Mouse (Mus musculus) MEL (cell line): ENCODE data around the gene Samd7. TPM values are rescaled to one million over a fixed set of nuclear protein-coding genes. Genes with fewer than 3 reads are reported as not detected.

ENCODE experiments used
- DNase-seq: peaks from one replicate; pipeline ENCODE4 v3.0.0; 2011; ENCODE audit warnings: low read depth, low spot score
- H3K27ac ChIP-seq: 2 replicates; pipeline ENCODE4 v1.5.1; 2012; ENCODE audit warnings: low read depth, mild to moderate bottlenecking, control low read depth, low read length, moderate library complexity; ENCODE audit not compliant: control insufficient read depth
- H3K27me3 ChIP-seq, 2 experiments: fragments of 150-350 bp in 1 of 2; sonication (generic) in 1 of 2; 2 replicates each; pipeline ENCODE4 v1.6.1; 2012; ENCODE audit warnings: low read length in 2 of 2, mild to moderate bottlenecking in 2 of 2, improper control_type of control experiment in 1 of 2, moderate library complexity in 1 of 2; ENCODE audit not compliant: insufficient read depth in 2 of 2, control insufficient read depth in 1 of 2
- H3K36me3 ChIP-seq, 2 experiments: 2 replicates each; pipeline ENCODE4 v1.6.1; 2012 to 2014; ENCODE audit warnings: low read length in 2 of 2, improper control_type of control experiment in 1 of 2, inconsistent platforms in 1 of 2, mild to moderate bottlenecking in 1 of 2; ENCODE audit not compliant: insufficient read depth in 2 of 2, control insufficient read depth in 1 of 2
- H3K4me1 ChIP-seq, 2 experiments: fragments of 150-350 bp in 1 of 2; sonication (generic) in 1 of 2; 2 replicates each; pipeline ENCODE4 v1.6.1; 2012; ENCODE audit warnings: low read length in 2 of 2, improper control_type of control experiment in 1 of 2, mild to moderate bottlenecking in 1 of 2; ENCODE audit not compliant: insufficient read depth in 2 of 2, control insufficient read depth in 1 of 2
- H3K4me3 ChIP-seq, 2 experiments: fragments of 150-350 bp in 1 of 2; sonication (generic) in 1 of 2; 2 replicates each; pipeline ENCODE4 v1.5.1; 2012; ENCODE audit warnings: low read depth in 2 of 2, low read length in 2 of 2, mild to moderate bottlenecking in 2 of 2, moderate library complexity in 2 of 2, control low read depth in 1 of 2, improper control_type of control experiment in 1 of 2; ENCODE audit not compliant: control insufficient read depth in 1 of 2, insufficient read depth in 1 of 2
- H3K79me2 ChIP-seq: 2 replicates; pipeline ENCODE4 v1.6.1; 2012; ENCODE audit warnings: mild to moderate bottlenecking, low read length, moderate library complexity; ENCODE audit not compliant: control insufficient read depth, poor library complexity, insufficient read depth
- H3K9ac ChIP-seq: 2 replicates; pipeline ENCODE4 v1.6.1; 2012; ENCODE audit warnings: low read depth, mild to moderate bottlenecking, control low read depth, low read length, moderate library complexity; ENCODE audit not compliant: control insufficient read depth, poor library complexity, severe bottlenecking
- H3K9me3 ChIP-seq: fragments of 150-350 bp; sonication (generic); replicated peaks from 2 replicates; pipeline ENCODE4 v1.6.1; 2012; ENCODE audit warnings: mild to moderate bottlenecking, low read length, improper control_type of control experiment, moderate library complexity; ENCODE audit not compliant: insufficient read depth
- BHLHE40 ChIP-seq: IDR thresholded peaks from 2 replicates; pipeline ENCODE4 v1.6.1; 2012; ENCODE audit warnings: low read depth, mild to moderate bottlenecking, inconsistent platforms, low read length, improper control_type of control experiment, borderline replicate concordance
- ELF1 ChIP-seq: IDR thresholded peaks from 2 replicates; pipeline ENCODE4 v1.6.1; 2014; ENCODE audit warnings: low read depth, mild to moderate bottlenecking, inconsistent platforms, low read length, improper control_type of control experiment, moderate library complexity
- EP300 ChIP-seq, 2 experiments: IDR thresholded peaks; 2 replicates each; pipeline ENCODE4 v1.6.1; 2011; ENCODE audit warnings: improper control_type of control experiment in 2 of 2, low read length in 2 of 2, low read depth in 1 of 2, mild to moderate bottlenecking in 1 of 2
- ETS1 ChIP-seq: IDR thresholded peaks from 2 replicates; pipeline ENCODE4 v1.6.1; 2012; ENCODE audit warnings: low read depth, mild to moderate bottlenecking, inconsistent platforms, low read length, improper control_type of control experiment, moderate library complexity
- HCFC1 ChIP-seq: IDR thresholded peaks from 2 replicates; pipeline ENCODE4 v1.6.1; 2012; ENCODE audit warnings: low read depth, mild to moderate bottlenecking, inconsistent platforms, low read length, improper control_type of control experiment, moderate library complexity
- JUND ChIP-seq: IDR thresholded peaks from 2 replicates; pipeline ENCODE4 v1.6.1; 2011; ENCODE audit warnings: low read depth, mild to moderate bottlenecking, improper control_type of control experiment, low read length
- KAT2A ChIP-seq: conservative IDR thresholded peaks from 2 replicates; pipeline ENCODE4 v1.6.1; 2012; ENCODE audit warnings: low read depth, low read length, improper control_type of control experiment, inconsistent platforms
- MAFK ChIP-seq: IDR thresholded peaks from 2 replicates; pipeline ENCODE4 v1.6.1; 2011; ENCODE audit warnings: low read depth, mild to moderate bottlenecking, low read length, improper control_type of control experiment, borderline replicate concordance
- MAX ChIP-seq: IDR thresholded peaks from 2 replicates; pipeline ENCODE4 v1.6.1; 2011; ENCODE audit warnings: low read length, improper control_type of control experiment
- MEF2A ChIP-seq: IDR thresholded peaks from 2 replicates; pipeline ENCODE4 v1.6.1; 2014; ENCODE audit warnings: low read depth, mild to moderate bottlenecking, inconsistent platforms, low read length, improper control_type of control experiment; ENCODE audit not compliant: poor library complexity, insufficient replicate concordance, severe bottlenecking; ENCODE audit errors: extremely low read depth
- MXI1 ChIP-seq: IDR thresholded peaks from 2 replicates; pipeline ENCODE4 v1.6.1; 2011; ENCODE audit warnings: mild to moderate bottlenecking, low read depth, low read length, improper control_type of control experiment
- MYB ChIP-seq: IDR thresholded peaks from 2 replicates; pipeline ENCODE4 v1.6.1; 2011; ENCODE audit warnings: mild to moderate bottlenecking, low read depth, low read length, improper control_type of control experiment
- MYC ChIP-seq: IDR thresholded peaks from 2 replicates; pipeline ENCODE4 v1.6.1; 2011; ENCODE audit warnings: low read depth, mild to moderate bottlenecking, low read length, improper control_type of control experiment, moderate library complexity
- NRF1 ChIP-seq: IDR thresholded peaks from 2 replicates; pipeline ENCODE4 v1.6.1; 2014; ENCODE audit warnings: low read depth, mild to moderate bottlenecking, inconsistent platforms, low read length, improper control_type of control experiment, moderate library complexity; ENCODE audit not compliant: poor library complexity, insufficient read depth, severe bottlenecking
- POLR2A ChIP-seq, 2 experiments: IDR thresholded peaks; 2 replicates each; pipeline ENCODE4 v1.6.1; 2011 to 2012; ENCODE audit warnings: low read length in 2 of 2, mild to moderate bottlenecking in 2 of 2, control low read depth in 1 of 2, improper control_type of control experiment in 1 of 2, low read depth in 1 of 2, moderate library complexity in 1 of 2; ENCODE audit not compliant: control insufficient read depth in 1 of 2, insufficient read depth in 1 of 2, poor library complexity in 1 of 2
- POLR2AphosphoS2 ChIP-seq: IDR thresholded peaks from 2 replicates; pipeline ENCODE4 v1.6.1; 2011; ENCODE audit warnings: low read length, improper control_type of control experiment
- POLR2AphosphoS5 ChIP-seq: IDR thresholded peaks from 2 replicates; pipeline ENCODE4 v1.6.1; 2012; ENCODE audit warnings: low read depth, borderline replicate concordance, mild to moderate bottlenecking, inconsistent platforms, low read length, moderate library complexity, mixed read lengths
- RCOR1 ChIP-seq: IDR thresholded peaks from 2 replicates; pipeline ENCODE4 v1.6.1; 2012; ENCODE audit warnings: low read depth, mild to moderate bottlenecking, inconsistent platforms, low read length, improper control_type of control experiment
- SMC3 ChIP-seq: IDR thresholded peaks from 2 replicates; pipeline ENCODE4 v1.6.1; 2011; ENCODE audit warnings: low read depth, low read length, improper control_type of control experiment
- TAL1 ChIP-seq: IDR thresholded peaks from 2 replicates; pipeline ENCODE4 v1.6.1; 2012; ENCODE audit warnings: mild to moderate bottlenecking, inconsistent platforms, low read length, moderate library complexity, mixed read lengths
- TBP ChIP-seq: IDR thresholded peaks from 2 replicates; pipeline ENCODE4 v1.8.0; 2011; ENCODE audit warnings: low read depth, low read length, improper control_type of control experiment
- TCF12 ChIP-seq: IDR thresholded peaks from 2 replicates; pipeline ENCODE4 v1.6.1; 2014; ENCODE audit warnings: low read depth, mild to moderate bottlenecking, inconsistent platforms, low read length, improper control_type of control experiment, moderate library complexity
- UBTF ChIP-seq: IDR thresholded peaks from 2 replicates; pipeline ENCODE4 v1.6.1; 2012; ENCODE audit warnings: low read depth, mild to moderate bottlenecking, inconsistent platforms, low read length, improper control_type of control experiment, moderate library complexity, borderline replicate concordance; ENCODE audit not compliant: insufficient read depth
- USF1 ChIP-seq: IDR thresholded peaks from 2 replicates; pipeline ENCODE4 v1.6.1; 2014; ENCODE audit warnings: low read depth, mild to moderate bottlenecking, inconsistent platforms, low read length, improper control_type of control experiment, moderate library complexity
- USF2 ChIP-seq, 2 experiments: IDR thresholded peaks; 2 replicates each; pipeline ENCODE4 v1.6.1; 2011 to 2012; ENCODE audit warnings: improper control_type of control experiment in 2 of 2, low read length in 2 of 2, borderline replicate concordance in 1 of 2, inconsistent platforms in 1 of 2, low read depth in 1 of 2, mild to moderate bottlenecking in 1 of 2; ENCODE audit not compliant: insufficient read depth in 1 of 2
- ZKSCAN1 ChIP-seq: IDR thresholded peaks from 2 replicates; pipeline ENCODE4 v1.6.1; 2012; ENCODE audit warnings: low read depth, mild to moderate bottlenecking, inconsistent platforms, low read length, improper control_type of control experiment, moderate library complexity
- polyA plus RNA-seq, 2 experiments: library from polyadenylated mRNA; stranded (reverse) in 1 of 2; unstranded in 1 of 2; fragments of >175 nt in 1 of 2; fragments of >200 nt in 1 of 2; gene quantifications; 2 replicates each; pipeline versions ENCODE4 v1.2.1 to v1.2.4; 2012; ENCODE audit warnings: low replicate concordance in 2 of 2, low read depth in 1 of 2; ENCODE audit not compliant: insufficient read length in 2 of 2, insufficient read depth in 1 of 2, missing spikeins in 1 of 2
- total RNA-seq: library from RNA; depleted of rRNA; stranded (reverse); fragments of 300-350 nt; gene quantifications from 2 replicates; pipeline ENCODE4 v1.2.3, GENCODE M21; 2012

The Samd7 gene
- total and polyA plus RNA-seq, 3 experiments: not detected

- no peaks in the 10 kb centered on the region for H3K79me2 ChIP-seq
- no peaks in the 10 kb centered on the region for H3K27me3 ChIP-seq
- peak overlapping the region; percentile 54 for H3K9ac ChIP-seq
- H3K4me1 ChIP-seq: peaks cover 7 to 18% of the 10 kb centered on the region in 2 experiments
- no peak for DNase-seq
- H3K27ac ChIP-seq: peak overlapping the region; percentile 83
- no peak for TF ChIP-seq HCFC1
- TF ChIP-seq TCF12: peak; percentile 53; the same call in 1 of the 2 replicates
- peak; percentile 50; the same call in 1 of the 2 replicates for TF ChIP-seq MAX
- TF ChIP-seq JUND: no peak
- peak; percentile 55; the same call in 1 of the 2 replicates for TF ChIP-seq TAL1
- peak; percentile 26; the same call in 1 of the 2 replicates for TF ChIP-seq MXI1
- TF ChIP-seq EP300 (IDR thresholded peaks at IDR 0.05; ENCODE audit: low read depth in 1 of 2, low read length in 2 of 2): peak; percentile 40 to 43
- 0 out of 2 replicates have a peak, but pooled peaks have one; percentile 23 for TF ChIP-seq USF1
- TF ChIP-seq UBTF: no peak
- H3K36me3 ChIP-seq: peaks cover 0 to 12% of the 10 kb centered on the region in 2 experiments; a peak in 2 of 4 replicates
- H3K9me3 ChIP-seq: no peaks in the 10 kb centered on the region
- H3K4me3 ChIP-seq: peak overlapping the region; percentile 60 to 86
These were observed 18.8 kb downstream of the Samd7 start for GRCm38 (mm10) chr3:30764877-30765276.

DNA sequence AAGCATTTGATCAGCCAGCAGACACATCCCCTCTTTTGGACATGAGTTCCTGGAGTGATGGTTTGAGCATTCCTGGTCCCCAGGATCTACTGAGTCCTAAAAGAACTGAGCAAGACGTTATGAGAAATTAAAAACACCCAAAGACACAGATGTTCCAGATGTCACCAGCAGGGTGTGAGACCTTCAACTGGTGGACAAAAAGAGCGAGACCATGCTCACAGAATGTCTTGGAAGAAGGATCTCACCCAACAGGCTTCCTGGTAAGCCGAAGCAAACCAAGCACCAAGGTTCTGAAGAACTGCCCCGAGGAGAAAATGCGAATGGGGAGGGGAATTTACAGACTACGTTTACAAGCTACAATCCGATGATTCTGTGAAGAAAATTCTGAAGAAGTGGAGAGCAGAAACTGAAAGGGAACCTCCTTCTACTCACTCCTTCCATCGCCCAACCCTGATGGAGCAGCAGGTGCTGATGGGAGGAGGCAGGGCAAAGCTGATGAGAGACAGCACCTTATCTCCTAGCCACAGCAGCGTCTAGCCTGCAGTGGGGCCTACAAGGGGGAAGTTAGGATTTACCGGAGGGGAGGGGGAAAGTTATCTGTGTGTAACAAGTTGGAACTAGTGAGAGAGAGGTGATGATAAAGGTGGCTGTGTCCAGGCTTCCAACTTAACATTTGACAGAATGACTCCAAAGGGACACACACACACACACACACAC lies 19.4 kb downstream of the Samd7 start:
- peak overlapping the region; percentile 60 to 86 for H3K4me3 ChIP-seq
- peak overlapping the region; percentile 83 for H3K27ac ChIP-seq
- H3K4me1 ChIP-seq: peaks cover 7 to 24% of the 10 kb centered on the region in 2 experiments
- DNase-seq: peak; percentile 98
- no peaks in the 10 kb centered on the region for H3K27me3 ChIP-seq
- H3K9me3 ChIP-seq: no peaks in the 10 kb centered on the region
- H3K36me3 ChIP-seq: peaks cover 0 to 14% of the 10 kb centered on the region in 2 experiments; a peak in 2 of 4 replicates
- H3K79me2 ChIP-seq: no peaks in the 10 kb centered on the region
- H3K9ac ChIP-seq: peak overlapping the region; percentile 54
- no peak for TF ChIP-seq USF1
- TF ChIP-seq ETS1: peak; percentile 98
- no peak for TF ChIP-seq SMC3
- no peak for TF ChIP-seq HCFC1
- TF ChIP-seq ZKSCAN1: no peak
- no peak for TF ChIP-seq UBTF
- TF ChIP-seq POLR2A (IDR thresholded peaks at IDR 0.05; ENCODE audit: control insufficient read depth in 1 of 2, insufficient read depth in 1 of 2, low read depth in 1 of 2, low read length in 2 of 2, poor library complexity in 1 of 2): peak in 1 of 2 experiments; percentile 44; a peak in 1 of 4 replicates
- TF ChIP-seq NRF1: no peak
- TF ChIP-seq MYB: peak; percentile 69
- peak; percentile 100 for TF ChIP-seq TCF12
- TF ChIP-seq USF2 (IDR thresholded peaks at IDR 0.05; ENCODE audit: borderline replicate concordance in 1 of 2, insufficient read depth in 1 of 2, low read depth in 1 of 2, low read length in 2 of 2): no peak
- TF ChIP-seq ELF1: 0 out of 2 replicates have a peak, but pooled peaks have one; percentile 12
- TF ChIP-seq JUND: peak; percentile 85
- TF ChIP-seq RCOR1: peak; percentile 99
- peak; percentile 73 for TF ChIP-seq MYC
- TF ChIP-seq MXI1: peak; percentile 45; the same call in 1 of the 2 replicates
- 0 out of 2 replicates have a peak, but pooled peaks have one; percentile 58 for TF ChIP-seq MEF2A
- TF ChIP-seq POLR2AphosphoS2: peak; percentile 80
- TF ChIP-seq TAL1: peak; percentile 99
- TF ChIP-seq MAX: peak; percentile 8
- peak; percentile 83 for TF ChIP-seq BHLHE40
- TF ChIP-seq TBP: peak; percentile 77
- TF ChIP-seq KAT2A: no peak
- no peak for TF ChIP-seq POLR2AphosphoS5
- TF ChIP-seq MAFK: peak; percentile 85; the same call in 1 of the 2 replicates
